Mouse (Mus musculus): ENCODE measurements at regions not wholly inside any gene's neighbourhood (a gene's known extent, or its start where the extent isn't known, plus 50 kb on each side); places are given as distances from the start of the nearest gene placed in this dataset.

DNA sequence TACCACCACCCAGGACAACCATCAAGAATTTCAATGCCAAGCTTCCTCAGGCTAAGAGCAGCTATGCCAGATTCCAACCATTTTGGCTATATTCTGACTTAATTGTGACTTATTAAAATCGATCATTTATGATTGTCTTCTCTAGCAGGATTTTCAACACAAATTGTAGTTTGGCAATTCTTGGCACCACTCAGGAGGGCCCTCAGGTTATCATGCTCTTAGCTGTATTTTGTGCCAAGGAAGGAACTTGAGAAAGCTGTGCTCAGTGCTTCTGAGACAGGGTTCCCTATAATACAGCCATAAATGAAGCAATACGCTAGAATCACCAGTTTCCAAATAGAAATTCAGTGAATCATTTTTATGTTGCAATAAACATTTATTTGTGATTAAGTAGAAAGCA lies 232.7 kb upstream of the Emcn start:
- Histone ChIP-seq H3K4me3 (replicated peaks) (no peak overlapping the region), H3K9ac (no peak overlapping the region), H3K4me1 (replicated peaks) (no peaks in the 10 kb centered on the region), H3K27me3 (no peaks in the 10 kb centered on the region), H3K27ac (replicated peaks) (no peak overlapping the region), H3K36me3 (replicated peaks) (no peaks in the 10 kb centered on the region), H3K4me2 (no peak overlapping the region), H3K9me3 (replicated peaks) (no peaks in the 10 kb centered on the region)
- no peak for ATAC-seq (ENCODE audit: insufficient read depth)
- 63% methylated on average over 2 of the region's 2 CpGs for WGBS (ENCODE audit: insufficient replicate concordance)

- H3K27ac ChIP-seq (replicated peaks) = no peak overlapping the region
- H3K9ac ChIP-seq = no peak overlapping the region
- no peak for ATAC-seq (ENCODE audit: insufficient read depth)
- no peaks in the 10 kb centered on the region for H3K27me3 ChIP-seq
- no peak overlapping the region for H3K4me2 ChIP-seq
- no peaks in the 10 kb centered on the region for H3K9me3 ChIP-seq (replicated peaks)
- H3K36me3 ChIP-seq (replicated peaks) = no peaks in the 10 kb centered on the region
- WGBS (ENCODE audit: insufficient replicate concordance) = 71% methylated on average over 9 of the region's 9 CpGs
- H3K4me1 ChIP-seq (replicated peaks) = no peaks in the 10 kb centered on the region
- no peak overlapping the region for H3K4me3 ChIP-seq (replicated peaks)
These were observed 231.1 kb upstream of the Emcn start for GRCm38 (mm10) chr3:137109786-137110185.

DNA sequence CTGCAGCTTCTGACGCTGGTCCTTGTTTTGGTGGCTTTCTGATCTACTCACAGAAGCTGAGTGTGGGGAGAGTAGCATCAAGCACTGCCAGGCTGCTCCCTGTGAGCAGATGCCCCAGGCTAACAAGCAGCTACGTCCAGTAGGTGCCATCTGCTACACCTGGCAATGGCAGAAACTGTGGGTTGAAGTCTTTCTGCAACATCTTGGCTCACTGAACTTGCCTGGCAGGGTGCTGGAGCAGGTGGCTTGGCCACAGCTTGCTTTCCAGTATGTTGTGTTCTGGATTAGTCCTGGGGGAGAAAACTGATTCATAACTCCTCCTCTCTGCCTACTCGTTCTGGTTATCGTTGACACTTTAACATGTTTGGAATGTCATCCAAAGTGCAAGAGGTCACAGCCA lies 230.4 kb upstream of the Emcn start:
- Histone ChIP-seq H3K4me1 (replicated peaks) (no peaks in the 10 kb centered on the region), H3K9me3 (replicated peaks) (no peaks in the 10 kb centered on the region), H3K4me3 (replicated peaks) (no peak overlapping the region), H3K27ac (replicated peaks) (no peak overlapping the region), H3K9ac (no peak overlapping the region), H3K27me3 (no peaks in the 10 kb centered on the region), H3K4me2 (no peak overlapping the region), H3K36me3 (replicated peaks) (no peaks in the 10 kb centered on the region)
- no peak for ATAC-seq (ENCODE audit: insufficient read depth)
- 55% methylated on average over 4 of the region's 4 CpGs for WGBS (ENCODE audit: insufficient replicate concordance)

GRCm38 (mm10) chr3:137129967-137130366 lies 210.9 kb upstream of the Emcn start:
- no peak overlapping the region for H3K4me2 ChIP-seq
- H3K4me1 ChIP-seq (replicated peaks) = no peaks in the 10 kb centered on the region
- no peak overlapping the region for H3K27ac ChIP-seq (replicated peaks)
- no peak overlapping the region for H3K4me3 ChIP-seq (replicated peaks)
- no peaks in the 10 kb centered on the region for H3K36me3 ChIP-seq (replicated peaks)
- 60% methylated on average over 4 of the region's 4 CpGs for WGBS (ENCODE audit: insufficient replicate concordance)
- no peaks in the 10 kb centered on the region for H3K9me3 ChIP-seq (replicated peaks)
- H3K27me3 ChIP-seq = no peaks in the 10 kb centered on the region
- no peak overlapping the region for H3K9ac ChIP-seq
- no peak for ATAC-seq (ENCODE audit: insufficient read depth)

DNA sequence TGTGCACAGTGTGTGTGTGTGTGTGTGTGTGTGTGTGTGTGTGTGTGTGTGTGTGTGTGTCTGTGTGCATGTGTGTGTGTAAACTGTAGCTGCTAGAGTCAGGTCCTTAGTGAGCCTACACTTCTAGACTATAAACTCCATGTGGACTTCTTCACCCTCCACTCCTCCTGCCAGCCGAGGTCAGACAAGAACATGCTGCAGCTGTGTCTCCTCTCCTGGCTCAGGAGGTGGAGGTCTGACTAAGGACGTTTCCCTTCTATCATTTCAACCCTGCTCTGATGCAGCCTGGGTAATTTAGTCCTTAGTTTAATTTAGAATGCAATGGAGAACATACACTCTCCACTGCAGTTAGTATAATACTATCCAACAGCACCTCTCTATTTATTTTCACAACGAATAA lies 198.8 kb upstream of the Emcn start:
- no peak overlapping the region for H3K9ac ChIP-seq
- H3K4me2 ChIP-seq = no peak overlapping the region
- no peak for ATAC-seq (ENCODE audit: insufficient read depth)

GRCm38 (mm10) chr3:137146062-137146461 lies 194.8 kb upstream of the Emcn start:
- no peaks in the 10 kb centered on the region for H3K9me3 ChIP-seq (replicated peaks)
- H3K36me3 ChIP-seq (replicated peaks) = no peaks in the 10 kb centered on the region
- no peak for ATAC-seq (ENCODE audit: insufficient read depth)
- H3K4me1 ChIP-seq (replicated peaks) = no peaks in the 10 kb centered on the region
- no peak overlapping the region for H3K9ac ChIP-seq
- H3K27me3 ChIP-seq = no peaks in the 10 kb centered on the region
- no peak overlapping the region for H3K4me3 ChIP-seq (replicated peaks)
- no peak overlapping the region for H3K4me2 ChIP-seq
- H3K27ac ChIP-seq (replicated peaks) = no peak overlapping the region

More for the DNA sequence above, 198.8 kb upstream of the Emcn start:
- Histone ChIP-seq H3K27ac (replicated peaks) (no peak overlapping the region), H3K4me1 (replicated peaks) (no peaks in the 10 kb centered on the region), H3K36me3 (replicated peaks) (no peaks in the 10 kb centered on the region), H3K4me3 (replicated peaks) (no peak overlapping the region), H3K27me3 (no peaks in the 10 kb centered on the region), H3K9me3 (replicated peaks) (no peaks in the 10 kb centered on the region)
- 50% methylated on average over 3 of the region's 3 CpGs for WGBS (ENCODE audit: insufficient replicate concordance)

DNA sequence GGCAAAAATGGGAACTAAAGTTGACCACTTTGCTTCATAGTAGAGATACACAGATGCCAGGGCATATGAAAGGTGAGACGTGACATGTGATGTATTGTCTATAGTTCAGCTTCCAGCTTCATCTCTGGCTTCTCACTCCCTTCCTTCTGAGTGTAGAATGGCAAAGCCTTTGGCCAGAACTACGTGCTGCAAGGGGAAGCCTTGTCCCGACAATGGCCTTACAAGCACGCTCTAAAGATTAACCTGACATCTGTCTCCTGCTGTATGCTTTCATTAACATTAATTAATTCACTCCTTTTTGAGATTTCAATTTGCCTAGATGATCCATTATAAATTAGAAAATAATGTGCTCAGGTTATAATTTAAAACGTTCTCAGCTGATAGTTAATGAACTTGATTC lies 193.5 kb upstream of the Emcn start:
- Histone ChIP-seq H3K4me1 (replicated peaks) (no peaks in the 10 kb centered on the region), H3K4me3 (replicated peaks) (no peak overlapping the region), H3K9me3 (replicated peaks) (no peaks in the 10 kb centered on the region), H3K27me3 (no peaks in the 10 kb centered on the region), H3K9ac (no peak overlapping the region), H3K36me3 (replicated peaks) (no peaks in the 10 kb centered on the region), H3K4me2 (no peak overlapping the region), H3K27ac (replicated peaks) (no peak overlapping the region)
- no peak for ATAC-seq (ENCODE audit: insufficient read depth)
- WGBS (ENCODE audit: insufficient replicate concordance) = 63% methylated on average over 5 of the region's 5 CpGs

DNA sequence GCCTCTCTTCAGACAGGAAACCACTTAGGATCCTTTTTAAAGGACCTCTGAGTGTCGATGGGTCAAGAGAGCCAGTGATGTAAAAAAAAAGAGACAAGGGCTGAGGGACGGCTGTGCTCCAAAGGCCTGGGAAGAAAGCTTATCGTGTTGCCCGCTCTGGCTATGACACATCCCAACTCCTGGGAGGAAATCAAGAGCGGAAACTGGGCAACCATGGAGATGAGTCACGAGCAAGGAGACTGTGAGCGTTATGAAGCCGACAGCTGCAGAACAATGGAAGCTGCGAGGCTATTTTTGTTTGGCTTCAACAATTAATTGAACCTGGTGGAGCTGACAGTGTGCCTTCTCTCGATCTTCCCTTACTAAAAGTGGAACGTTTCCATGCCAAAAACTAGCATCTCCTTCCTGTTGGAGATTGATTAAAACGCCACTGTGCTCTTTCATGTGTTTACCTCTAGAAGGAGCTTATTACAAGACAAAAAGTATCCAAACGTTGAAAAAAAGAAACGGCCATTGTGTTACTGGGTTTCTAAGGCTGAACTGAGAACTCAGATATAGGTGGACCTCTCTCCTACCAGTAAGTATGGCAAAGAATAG lies 190.4 kb upstream of the Emcn start:
- WGBS (ENCODE audit: insufficient replicate concordance) = 19% methylated on average over 14 of the region's 14 CpGs
- no peak overlapping the region for H3K4me2 ChIP-seq
- H3K27me3 ChIP-seq = no peaks in the 10 kb centered on the region
- ATAC-seq (ENCODE audit: insufficient read depth) = peak; percentile 56
- no peaks in the 10 kb centered on the region for H3K9me3 ChIP-seq (replicated peaks)
- no peak overlapping the region for H3K27ac ChIP-seq (replicated peaks)
- H3K4me3 ChIP-seq (replicated peaks) = no peak overlapping the region
- H3K36me3 ChIP-seq (replicated peaks) = no peaks in the 10 kb centered on the region
- no peaks in the 10 kb centered on the region for H3K4me1 ChIP-seq (replicated peaks)
- no peak overlapping the region for H3K9ac ChIP-seq

GRCm38 (mm10) chr3:137151431-137151830 lies 189.4 kb upstream of the Emcn start:
- Histone ChIP-seq H3K4me2 (no peak overlapping the region), H3K4me1 (replicated peaks) (no peaks in the 10 kb centered on the region), H3K27ac (replicated peaks) (no peak overlapping the region), H3K9ac (no peak overlapping the region), H3K9me3 (replicated peaks) (no peaks in the 10 kb centered on the region), H3K36me3 (replicated peaks) (no peaks in the 10 kb centered on the region), H3K4me3 (replicated peaks) (no peak overlapping the region), H3K27me3 (no peaks in the 10 kb centered on the region)
- no peak for ATAC-seq (ENCODE audit: insufficient read depth)
- 60% methylated on average over 1 of the region's 1 CpGs for WGBS (ENCODE audit: insufficient replicate concordance)

DNA sequence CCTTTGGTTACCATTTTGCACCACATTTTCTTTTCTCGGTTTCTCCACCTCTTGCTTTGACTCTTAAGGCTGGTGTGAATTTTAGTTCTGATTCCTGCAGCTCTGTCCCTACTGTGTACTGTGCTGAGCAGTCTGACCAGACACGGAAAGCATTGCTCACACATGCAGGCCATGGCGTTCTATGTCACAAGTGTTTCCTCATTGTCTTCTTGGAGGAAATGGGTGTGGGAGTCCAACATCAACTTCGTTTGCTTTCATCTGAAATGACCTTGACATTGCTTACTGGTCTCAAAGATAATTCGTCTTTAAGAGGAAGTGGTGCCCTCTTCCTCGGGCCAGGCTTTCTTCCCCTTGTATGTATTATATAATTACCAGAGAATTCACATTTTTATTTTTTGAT lies 187.6 kb upstream of the Emcn start:
- no peak overlapping the region for H3K4me3 ChIP-seq (replicated peaks)
- no peaks in the 10 kb centered on the region for H3K36me3 ChIP-seq (replicated peaks)
- no peak overlapping the region for H3K4me2 ChIP-seq
- no peaks in the 10 kb centered on the region for H3K4me1 ChIP-seq (replicated peaks)
- H3K9ac ChIP-seq = no peak overlapping the region
- WGBS (ENCODE audit: insufficient replicate concordance) = 15% methylated on average over 6 of the region's 6 CpGs
- no peaks in the 10 kb centered on the region for H3K9me3 ChIP-seq (replicated peaks)
- H3K27me3 ChIP-seq = no peaks in the 10 kb centered on the region
- H3K27ac ChIP-seq (replicated peaks) = no peak overlapping the region
- no peak for ATAC-seq (ENCODE audit: insufficient read depth)

DNA sequence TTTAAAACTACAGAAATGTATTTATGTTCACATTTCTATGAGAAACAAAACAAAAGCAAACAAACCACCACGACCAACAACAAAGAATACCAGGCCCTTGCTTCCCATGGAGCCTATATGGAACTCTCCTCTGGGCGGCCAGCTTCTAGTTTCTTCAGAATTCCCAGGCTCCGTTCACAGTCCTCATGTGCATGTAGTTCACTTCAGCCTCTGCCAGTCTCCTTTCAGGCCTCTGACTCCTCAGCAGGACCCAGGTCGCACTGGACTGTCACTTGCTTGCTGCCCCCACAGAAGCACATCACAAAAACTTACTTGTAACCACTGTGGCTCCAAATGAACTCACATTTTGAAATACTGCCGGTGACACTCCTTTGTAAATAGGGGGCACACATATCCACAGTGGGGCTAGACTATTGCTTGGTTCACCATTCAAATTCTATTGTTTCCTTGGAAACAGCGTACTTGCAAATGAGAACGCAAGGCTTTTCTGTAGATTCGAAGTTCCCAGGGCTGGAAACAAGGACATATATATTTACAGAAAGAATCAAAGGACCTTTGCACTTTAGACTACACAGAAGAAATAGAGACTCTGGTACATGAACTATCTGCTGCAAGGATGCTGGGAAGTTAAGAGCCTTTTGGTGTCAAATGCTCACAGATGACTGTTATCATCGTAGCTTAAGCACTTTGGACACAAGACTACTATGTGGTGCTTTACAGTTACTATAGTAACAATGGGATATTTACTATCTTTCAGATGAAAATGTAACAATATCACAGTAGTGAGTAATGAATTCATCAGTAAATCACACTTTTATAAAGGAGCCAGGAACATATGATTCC lies 186.4 kb upstream of the Emcn start:
- H3K4me3 ChIP-seq (replicated peaks) = no peak overlapping the region
- no peak overlapping the region for H3K4me2 ChIP-seq
- H3K27me3 ChIP-seq = no peaks in the 10 kb centered on the region
- ATAC-seq (ENCODE audit: insufficient read depth) = no peak
- WGBS (ENCODE audit: insufficient replicate concordance) = 69% methylated on average over 9 of the region's 9 CpGs
- H3K9ac ChIP-seq = no peak overlapping the region
- no peaks in the 10 kb centered on the region for H3K36me3 ChIP-seq (replicated peaks)
- no peaks in the 10 kb centered on the region for H3K9me3 ChIP-seq (replicated peaks)
- H3K4me1 ChIP-seq (replicated peaks) = no peaks in the 10 kb centered on the region
- H3K27ac ChIP-seq (replicated peaks) = no peak overlapping the region

- no peak for ATAC-seq (ENCODE audit: insufficient read depth)
- no peak overlapping the region for H3K4me2 ChIP-seq
- H3K27me3 ChIP-seq = no peaks in the 10 kb centered on the region
- 69% methylated on average over 3 of the region's 3 CpGs for WGBS (ENCODE audit: insufficient replicate concordance)
- H3K27ac ChIP-seq (replicated peaks) = no peak overlapping the region
- no peaks in the 10 kb centered on the region for H3K9me3 ChIP-seq (replicated peaks)
- H3K4me1 ChIP-seq (replicated peaks) = no peaks in the 10 kb centered on the region
- no peak overlapping the region for H3K9ac ChIP-seq
- H3K4me3 ChIP-seq (replicated peaks) = no peak overlapping the region
- no peaks in the 10 kb centered on the region for H3K36me3 ChIP-seq (replicated peaks)
These were observed 185.8 kb upstream of the Emcn start for GRCm38 (mm10) chr3:137155043-137155404.

Data from liver, embryonic 15.5 days (tissue).